Mouse (Mus musculus): ENCODE measurements around the gene Mlst8. TPM values are rescaled to one million over a fixed set of nuclear protein-coding genes. Genes with fewer than 3 reads are reported as not detected.
"Not testable (repeated sequence)": the region's sequence is repeated elsewhere in the genome, so short reads cannot be mapped to it uniquely, and the experiment has no call there.

Mlst8 gene
- polyA plus RNA-seq, 1 experiment from 2014 or later: 36.0 TPM

- 92% methylated on average over 6 of the region's 8 CpGs for WGBS
- H3K4me1 ChIP-seq (replicated peaks): peaks cover 16% of the 10 kb centered on the region
- DNase-seq (ENCODE audit: low spot score); H3K4me3 ChIP-seq; H3K27me3 ChIP-seq (ENCODE audit: insufficient read depth, poor library complexity, severe bottlenecking); H3K9me3 ChIP-seq; H3K27ac ChIP-seq: not testable (repeated sequence)
- peaks cover 65% of the 10 kb centered on the region for H3K36me3 ChIP-seq
These were observed 53.6 kb downstream of the Mlst8 start for GRCm38 (mm10) chr17:24425326-24425725.

GRCm38 (mm10) chr17:24424489-24424888, 54.4 kb downstream of the Mlst8 start:
- H3K27ac ChIP-seq: no peak overlapping the region
- H3K27me3 ChIP-seq (ENCODE audit: insufficient read depth, poor library complexity, severe bottlenecking): no peaks in the 10 kb centered on the region
- peaks cover 69% of the 10 kb centered on the region for H3K36me3 ChIP-seq
- no peak for DNase-seq (ENCODE audit: low spot score)
- peaks cover 16% of the 10 kb centered on the region for H3K4me1 ChIP-seq (replicated peaks)
- no peaks in the 10 kb centered on the region for H3K9me3 ChIP-seq
- no peak overlapping the region for H3K4me3 ChIP-seq
- 92% methylated on average over 5 of the region's 5 CpGs for WGBS

Other genes with a start within 250 kb of the Mlst8 start
- 97.9 and 115 TPM in 2 replicates for gene Ccnf, start 227.6 kb downstream of the Mlst8 start, polyA plus RNA-seq (2016; fragmentation: Nextera tagmentation; extraction: Ambion mirVana)
- not detected in 2 replicates for gene Abca17, start 128.0 kb downstream of the Mlst8 start, polyA plus RNA-seq (2016; fragmentation: Nextera tagmentation; extraction: Ambion mirVana)
- 10.2 and 13.7 TPM in 2 replicates for gene Abca3, start 127.1 kb downstream of the Mlst8 start, polyA plus RNA-seq (2016; fragmentation: Nextera tagmentation; extraction: Ambion mirVana)
- 423 and 452 TPM in 2 replicates for gene Rnps1, start 64.5 kb downstream of the Mlst8 start, polyA plus RNA-seq (2016; fragmentation: Nextera tagmentation; extraction: Ambion mirVana)
- gene Eci1, start 52.4 kb downstream of the Mlst8 start, polyA plus RNA-seq (2016; fragmentation: Nextera tagmentation; extraction: Ambion mirVana): 74.9 and 77.3 TPM in 2 replicates
- gene Dnase1l2, start 36.0 kb downstream of the Mlst8 start, polyA plus RNA-seq (2016; fragmentation: Nextera tagmentation; extraction: Ambion mirVana): 3.0 and 4.3 TPM in 2 replicates
- gene E4f1, start 8.8 kb downstream of the Mlst8 start, polyA plus RNA-seq (2016; fragmentation: Nextera tagmentation; extraction: Ambion mirVana): 37.8 and 40.1 TPM in 2 replicates
- gene Pgp, start 8.7 kb downstream of the Mlst8 start, polyA plus RNA-seq (2016; fragmentation: Nextera tagmentation; extraction: Ambion mirVana): 80.9 and 81.8 TPM in 2 replicates
- gene Bricd5, start 5.2 kb downstream of the Mlst8 start, polyA plus RNA-seq (2016; fragmentation: Nextera tagmentation; extraction: Ambion mirVana): 0.61 and 2.5 TPM in 2 replicates
- 6.8 and 10.2 TPM in 2 replicates for gene Caskin1, start 9.5 kb upstream of the Mlst8 start, polyA plus RNA-seq (2016; fragmentation: Nextera tagmentation; extraction: Ambion mirVana)
- 93.6 and 96.4 TPM in 2 replicates for gene Traf7, start 48.9 kb upstream of the Mlst8 start, polyA plus RNA-seq (2016; fragmentation: Nextera tagmentation; extraction: Ambion mirVana)
- 1.8 and 3.0 TPM in 2 replicates for gene Rab26, start 55.1 kb upstream of the Mlst8 start, polyA plus RNA-seq (2016; fragmentation: Nextera tagmentation; extraction: Ambion mirVana)
- 11.9 and 21.7 TPM in 2 replicates for gene Pkd1, start 70.8 kb upstream of the Mlst8 start, polyA plus RNA-seq (2016; fragmentation: Nextera tagmentation; extraction: Ambion mirVana)
- 64.1 and 86.9 TPM in 2 replicates for gene Tsc2, start 153.6 kb upstream of the Mlst8 start, polyA plus RNA-seq (2016; fragmentation: Nextera tagmentation; extraction: Ambion mirVana)
- 19.9 and 27.1 TPM in 2 replicates for gene Nthl1, start 153.6 kb upstream of the Mlst8 start, polyA plus RNA-seq (2016; fragmentation: Nextera tagmentation; extraction: Ambion mirVana)
- 34.2 and 39.2 TPM in 2 replicates for gene Slc9a3r2, start 171.2 kb upstream of the Mlst8 start, polyA plus RNA-seq (2016; fragmentation: Nextera tagmentation; extraction: Ambion mirVana)
- gene Npw, start 179.4 kb upstream of the Mlst8 start, polyA plus RNA-seq (2016; fragmentation: Nextera tagmentation; extraction: Ambion mirVana): not detected in 2 replicates
- 26.2 and 28.6 TPM in 2 replicates for gene Zfp598, start 190.6 kb upstream of the Mlst8 start, polyA plus RNA-seq (2016; fragmentation: Nextera tagmentation; extraction: Ambion mirVana)
- 9.2 and 15.1 TPM in 2 replicates for gene Syngr3, start 210.9 kb upstream of the Mlst8 start, polyA plus RNA-seq (2016; fragmentation: Nextera tagmentation; extraction: Ambion mirVana)
- gene Gfer, start 217.1 kb upstream of the Mlst8 start, polyA plus RNA-seq (2016; fragmentation: Nextera tagmentation; extraction: Ambion mirVana): 49.7 and 50.9 TPM in 2 replicates
- gene Noxo1, start 217.2 kb upstream of the Mlst8 start, polyA plus RNA-seq (2016; fragmentation: Nextera tagmentation; extraction: Ambion mirVana): 1.5 and 1.8 TPM in 2 replicates
- gene Tbl3, start 228.6 kb upstream of the Mlst8 start, polyA plus RNA-seq (2016; fragmentation: Nextera tagmentation; extraction: Ambion mirVana): 133 and 140 TPM in 2 replicates
- gene Rnf151, start 239.0 kb upstream of the Mlst8 start, polyA plus RNA-seq (2016; fragmentation: Nextera tagmentation; extraction: Ambion mirVana): 0.22 TPM in 2 replicates
- gene Rps2, start 239.0 kb upstream of the Mlst8 start, polyA plus RNA-seq (2016; fragmentation: Nextera tagmentation; extraction: Ambion mirVana): 1,403 and 1,781 TPM in 2 replicates
- 212 and 240 TPM in 2 replicates for gene Ndufb10, start 245.4 kb upstream of the Mlst8 start, polyA plus RNA-seq (2016; fragmentation: Nextera tagmentation; extraction: Ambion mirVana)
- gene Rpl3l, start 248.7 kb upstream of the Mlst8 start, polyA plus RNA-seq (2016; fragmentation: Nextera tagmentation; extraction: Ambion mirVana): not detected in 2 replicates